Mouse (Mus musculus) layer of hippocampus, adult 11-12 months (tissue): ENCODE data around the gene Olfr159.

Experiments used
- DNase-seq: peaks from one replicate; pipeline ENCODE4 v3.0.0; 2022; ENCODE audit warnings: low spot score

Olfr159 gene

GRCm38 (mm10) chr4:43729794-43730550, 40.8 kb downstream of the Olfr159 start, which contains the start of gene Spaar:
Gene Spaar, plus strand, starts transcription at chr4:43730034.
- DNase-seq, result no peak

GRCm38 (mm10) chr4:43729126-43729525, 41.7 kb downstream of the Olfr159 start:
- no peak for DNase-seq

GRCm38 (mm10) chr4:43728576-43728954, 42.2 kb downstream of the Olfr159 start:
- no peak for DNase-seq

- DNase-seq, result no peak
Measured at GRCm38 (mm10) chr4:43727718-43728575, 42.9 kb downstream of the Olfr159 start.

GRCm38 (mm10) chr4:43726995-43727394, 43.8 kb downstream of the Olfr159 start, which contains the start of gene Hrct1:
Gene Hrct1, plus strand, starts transcription at chr4:43727188.
- DNase-seq, result no peak

GRCm38 (mm10) chr4:43726228-43726993, 44.4 kb downstream of the Olfr159 start:
- DNase-seq, result no peak

GRCm38 (mm10) chr4:43724764-43725163, 46.0 kb downstream of the Olfr159 start:
- DNase-seq, result peak; percentile 28

- peak; percentile 41 for DNase-seq
Measured at GRCm38 (mm10) chr4:43722191-43722590, 48.6 kb downstream of the Olfr159 start.

GRCm38 (mm10) chr4:43720491-43721228, 50.1 kb downstream of the Olfr159 start:
- no peak for DNase-seq
